Mouse (Mus musculus) stomach, embryonic 15.5 days (tissue): ENCODE measurements at regions not wholly inside any gene's neighbourhood (a gene's known extent, or its start where the extent isn't known, plus 50 kb on each side); places are given as distances from the start of the nearest gene placed in this dataset.

Experiments
- ATAC-seq: fragments of 200-750 bp; cut with Nextera tagmentation; 2 replicates; pipeline ENCODE4 v1.8.0; 2017; ENCODE audit warnings: low read depth, moderate number of reproducible peaks, moderate TSS enrichment; ENCODE audit not compliant: insufficient read depth, low FRiP score
- H3K27ac ChIP-seq: fragments of 300-500 bp; sonication (generic); 2 replicates; pipeline ENCODE4 v1.5.1; 2015; ENCODE audit warnings: mild to moderate bottlenecking, inconsistent platforms
- H3K27me3 ChIP-seq: fragments of 300-500 bp; sonication (generic); replicated peaks from 2 replicates; pipeline ENCODE4 v1.6.1; 2015; ENCODE audit warnings: inconsistent platforms
- H3K36me3 ChIP-seq: fragments of 300-500 bp; sonication (generic); 2 replicates; pipeline ENCODE4 v1.6.1; 2015; ENCODE audit warnings: inconsistent platforms
- H3K4me1 ChIP-seq: fragments of 300-500 bp; sonication (generic); 2 replicates; pipeline ENCODE4 v1.6.1; 2015; ENCODE audit warnings: inconsistent platforms
- H3K4me2 ChIP-seq: fragments of 300-500 bp; sonication (generic); 2 replicates; pipeline ENCODE4 v1.6.1; 2015; ENCODE audit warnings: mild to moderate bottlenecking, inconsistent platforms
- H3K4me3 ChIP-seq: fragments of 300-500 bp; sonication (generic); replicated peaks from 2 replicates; pipeline ENCODE4 v1.5.1; 2015; ENCODE audit warnings: inconsistent platforms
- H3K9ac ChIP-seq: fragments of 300-500 bp; sonication (generic); 2 replicates; pipeline ENCODE4 v1.6.1; 2015; ENCODE audit warnings: inconsistent platforms
- H3K9me3 ChIP-seq: fragments of 300-500 bp; sonication (generic); 2 replicates; pipeline ENCODE4 v1.6.1; 2016; ENCODE audit warnings: inconsistent platforms
- WGBS: fragments of 180-500 bp; shearing (Covaris S2); methylation state at CpG from one replicate; pipeline ENCODE4 v1.1.7; 2015; 5-methylcytosine and 5-hydroxymethylcytosine counted together

DNA sequence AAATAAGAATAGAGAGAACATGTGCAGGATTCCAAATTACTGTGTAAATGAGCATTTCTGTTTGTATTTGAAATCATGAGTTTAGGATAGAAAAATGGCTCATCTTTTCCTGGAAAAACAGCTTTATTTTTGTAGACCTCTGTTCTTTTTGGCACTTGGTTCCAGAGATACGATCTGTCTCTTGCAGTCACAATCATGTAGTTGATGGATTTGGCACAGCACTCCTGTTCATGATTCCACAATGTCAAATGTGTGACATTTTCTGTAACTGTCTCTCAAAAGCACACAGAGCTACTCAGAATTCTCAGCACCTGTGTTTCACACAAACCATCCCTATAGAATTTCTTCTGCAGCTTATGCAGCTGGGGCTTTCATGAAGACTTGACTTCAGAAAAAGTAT is 654.0 kb upstream of the Agtr1b start:
- Histone ChIP-seq H3K9me3 (no peaks in the 10 kb centered on the region), H3K4me3 (no peak overlapping the region), H3K36me3 (no peaks in the 10 kb centered on the region), H3K4me2 (no peak overlapping the region), H3K27me3 (no peaks in the 10 kb centered on the region), H3K4me1 (no peaks in the 10 kb centered on the region), H3K27ac (no peak overlapping the region), H3K9ac (no peak overlapping the region)
- ATAC-seq: no peak
- 82% methylated on average over 1 of the region's 1 CpGs for WGBS

DNA sequence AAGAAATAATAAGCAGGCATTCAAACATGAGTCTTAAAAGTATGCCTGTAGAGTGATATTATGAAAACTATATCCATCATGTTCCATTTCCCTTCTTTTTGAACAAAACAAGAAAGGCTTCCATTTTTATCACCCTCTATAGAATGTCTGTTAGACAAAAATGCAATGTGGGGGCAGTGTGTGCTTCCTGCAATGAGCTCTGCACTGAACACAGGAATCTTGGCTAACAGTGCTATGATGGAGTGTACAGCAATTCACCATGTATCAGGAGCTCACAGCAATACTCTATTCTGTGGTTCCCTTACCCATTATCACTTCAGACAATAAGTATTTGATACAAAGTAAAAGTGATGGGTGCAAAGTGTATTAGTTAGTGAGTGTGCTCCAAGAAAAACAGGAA is 653.3 kb upstream of the Agtr1b start:
- Histone ChIP-seq H3K9me3 (no peaks in the 10 kb centered on the region), H3K27me3 (no peaks in the 10 kb centered on the region), H3K27ac (no peak overlapping the region), H3K36me3 (no peaks in the 10 kb centered on the region), H3K9ac (no peak overlapping the region), H3K4me3 (no peak overlapping the region), H3K4me1 (no peaks in the 10 kb centered on the region), H3K4me2 (no peak overlapping the region)
- no peak for ATAC-seq

DNA sequence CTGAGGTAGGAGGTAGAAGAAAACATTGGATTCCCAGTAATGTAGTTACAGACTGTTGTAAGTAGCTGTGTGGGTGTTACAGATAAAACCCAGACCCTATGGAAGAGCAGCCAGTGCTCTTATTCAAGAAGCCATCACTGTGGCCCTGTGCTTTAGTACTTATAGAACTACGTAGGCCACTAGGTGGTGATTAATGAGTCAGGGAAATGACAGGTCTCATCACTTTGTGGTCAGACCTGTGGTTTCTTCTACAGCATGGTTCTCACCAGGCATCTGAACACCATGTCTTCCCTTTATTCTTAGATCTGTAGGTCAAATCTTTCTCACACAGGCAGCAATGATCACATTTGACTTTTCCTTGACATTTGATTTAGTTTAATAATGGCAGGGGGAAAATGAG is 642.7 kb upstream of the Agtr1b start:
- Histone ChIP-seq H3K27me3 (no peaks in the 10 kb centered on the region), H3K4me2 (no peak overlapping the region), H3K9ac (no peak overlapping the region), H3K4me1 (no peaks in the 10 kb centered on the region), H3K4me3 (no peak overlapping the region), H3K27ac (no peak overlapping the region), H3K9me3 (no peaks in the 10 kb centered on the region), H3K36me3 (no peaks in the 10 kb centered on the region)
- 61% methylated on average over 1 of the region's 1 CpGs for WGBS
- no peak for ATAC-seq

DNA sequence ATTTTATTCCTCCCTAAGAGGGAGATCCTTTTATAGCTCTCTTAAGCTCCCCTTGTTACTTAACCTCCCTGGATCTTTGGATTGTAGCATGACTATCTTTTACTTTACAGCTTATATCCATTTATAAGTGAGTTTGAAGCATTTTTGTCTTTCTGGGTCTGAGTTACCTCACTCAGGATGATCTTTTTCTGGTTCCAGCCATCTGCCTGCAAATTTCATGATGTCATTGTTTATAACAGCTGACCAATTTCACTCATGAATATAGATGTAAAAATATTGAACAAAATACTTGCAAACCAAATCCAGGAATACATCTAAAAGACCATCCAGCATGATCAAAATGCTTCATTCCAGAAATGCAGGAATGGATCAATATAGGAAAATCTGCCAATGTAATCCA is 631.3 kb upstream of the Agtr1b start:
- Histone ChIP-seq H3K36me3 (no peaks in the 10 kb centered on the region), H3K4me1 (no peaks in the 10 kb centered on the region), H3K9me3 (no peaks in the 10 kb centered on the region), H3K27ac (no peak overlapping the region), H3K9ac (no peak overlapping the region), H3K4me3 (no peak overlapping the region), H3K4me2 (no peak overlapping the region), H3K27me3 (no peaks in the 10 kb centered on the region)
- no peak for ATAC-seq

DNA sequence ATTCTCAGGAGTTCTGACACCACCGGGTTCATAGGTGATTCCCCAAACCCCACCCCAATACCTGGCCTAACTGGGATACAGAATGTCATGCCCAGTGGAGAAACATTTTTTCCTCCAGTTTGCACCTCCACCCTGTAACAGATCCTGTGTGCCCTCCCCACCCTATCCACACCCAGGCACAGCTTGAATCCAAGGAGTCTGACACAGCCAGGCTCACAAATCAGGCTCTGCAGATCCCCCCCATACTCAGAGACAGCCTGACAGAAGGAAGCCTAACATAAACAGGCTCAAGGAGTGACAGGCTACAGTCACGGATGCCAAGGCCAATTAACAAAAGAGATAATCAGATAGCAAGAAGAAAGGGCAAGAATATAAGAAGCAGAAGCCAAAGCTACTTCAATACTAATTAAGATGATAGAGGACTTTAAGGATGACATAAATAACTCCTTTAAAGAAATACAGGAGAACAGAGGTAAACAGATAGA is 622.6 kb upstream of the Agtr1b start:
- Histone ChIP-seq H3K9ac (no peak overlapping the region), H3K4me2 (no peak overlapping the region), H3K4me1 (no peaks in the 10 kb centered on the region), H3K27ac (no peak overlapping the region), H3K9me3 (no peaks in the 10 kb centered on the region), H3K27me3 (no peaks in the 10 kb centered on the region), H3K4me3 (no peak overlapping the region), H3K36me3 (no peaks in the 10 kb centered on the region)
- WGBS: 59% methylated on average over 2 of the region's 2 CpGs
- ATAC-seq: no peak

DNA sequence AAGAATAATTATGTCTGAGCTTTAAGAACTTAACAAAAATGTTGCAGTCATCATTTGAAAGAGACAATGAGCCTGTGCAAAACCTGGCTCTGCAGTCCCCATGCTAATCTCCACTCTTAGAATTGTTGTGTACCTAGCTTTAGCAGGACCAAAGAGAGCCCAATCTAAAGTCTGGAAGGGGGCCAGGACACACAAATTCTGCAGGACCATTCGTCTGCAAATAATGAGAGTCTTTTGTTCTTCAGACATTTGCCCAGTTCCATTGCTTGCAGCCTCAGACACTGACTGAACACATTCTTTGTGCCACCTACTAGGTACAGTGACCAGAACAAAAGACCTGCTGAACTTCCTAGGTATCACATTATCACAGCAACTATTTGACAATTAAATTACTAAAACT is 620.0 kb upstream of the Agtr1b start:
- Histone ChIP-seq H3K4me1 (no peaks in the 10 kb centered on the region), H3K4me3 (no peak overlapping the region), H3K27ac (no peak overlapping the region), H3K9ac (no peak overlapping the region), H3K36me3 (no peaks in the 10 kb centered on the region), H3K4me2 (no peak overlapping the region), H3K9me3 (no peaks in the 10 kb centered on the region), H3K27me3 (no peaks in the 10 kb centered on the region)
- 13% methylated on average over 1 of the region's 1 CpGs for WGBS
- no peak for ATAC-seq

DNA sequence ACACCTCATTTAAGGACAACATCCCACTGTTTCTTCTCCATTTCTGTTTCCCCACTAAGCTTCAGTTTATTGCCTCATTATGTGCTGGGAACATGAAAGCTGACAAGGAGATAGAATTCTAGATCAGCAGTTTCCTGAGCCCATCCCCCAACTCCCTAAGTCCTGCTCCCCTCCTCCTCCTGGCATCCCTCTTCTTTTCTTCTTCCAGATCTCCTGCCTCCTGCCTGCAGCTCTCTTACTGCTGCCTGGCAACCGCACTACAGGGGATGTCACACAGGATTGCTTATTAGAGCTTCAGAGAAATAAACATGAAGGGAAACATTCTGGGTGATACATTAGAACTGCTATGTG is 619.4 kb upstream of the Agtr1b start:
- H3K4me3 ChIP-seq: no peak overlapping the region
- WGBS: 38% methylated on average over 1 of the region's 1 CpGs
- H3K4me1 ChIP-seq: no peaks in the 10 kb centered on the region
- no peaks in the 10 kb centered on the region for H3K9me3 ChIP-seq
- no peak for ATAC-seq
- no peaks in the 10 kb centered on the region for H3K27me3 ChIP-seq
- H3K9ac ChIP-seq: no peak overlapping the region
- H3K27ac ChIP-seq: no peak overlapping the region
- H3K4me2 ChIP-seq: no peak overlapping the region
- H3K36me3 ChIP-seq: no peaks in the 10 kb centered on the region

DNA sequence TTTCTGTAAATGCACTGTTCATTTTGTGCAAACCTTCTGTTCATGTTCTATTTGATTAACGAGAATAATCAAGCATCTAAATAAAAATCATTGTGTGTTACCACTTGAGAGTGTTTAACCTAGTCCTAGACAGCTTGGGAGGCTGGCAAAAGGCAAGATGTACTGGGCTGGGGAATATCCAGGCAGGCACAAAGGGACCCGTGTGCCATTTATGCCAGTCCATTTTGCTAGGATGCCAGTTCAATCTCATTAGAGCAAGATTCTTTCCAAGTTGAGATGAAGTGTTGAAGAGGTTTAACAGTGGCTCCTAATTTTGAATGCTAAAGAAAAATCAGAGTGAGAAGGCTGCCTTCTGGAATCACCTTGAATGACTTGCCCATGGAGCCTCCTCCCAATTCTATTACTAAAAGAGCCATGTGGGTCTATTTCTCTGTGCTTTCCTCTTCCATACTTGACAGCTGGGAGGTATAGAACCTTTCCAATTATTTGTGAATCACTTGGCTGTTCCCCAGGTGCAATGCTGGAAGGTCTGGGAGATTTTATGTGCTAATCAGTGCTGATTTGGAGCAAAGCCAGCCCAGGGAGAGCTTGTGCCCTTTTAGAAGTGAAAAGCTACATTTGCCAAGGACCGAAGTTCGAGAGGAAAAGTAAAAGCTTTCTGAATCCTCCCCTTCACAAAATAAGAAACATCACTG is 618.9 kb upstream of the Agtr1b start:
- H3K36me3 ChIP-seq: no peaks in the 10 kb centered on the region
- H3K27ac ChIP-seq: no peak overlapping the region
- no peak overlapping the region for H3K4me2 ChIP-seq
- H3K4me1 ChIP-seq: no peaks in the 10 kb centered on the region
- ATAC-seq: no peak
- no peaks in the 10 kb centered on the region for H3K27me3 ChIP-seq
- H3K4me3 ChIP-seq: no peak overlapping the region
- no peak overlapping the region for H3K9ac ChIP-seq
- 58% methylated on average over 4 of the region's 4 CpGs for WGBS
- no peaks in the 10 kb centered on the region for H3K9me3 ChIP-seq

DNA sequence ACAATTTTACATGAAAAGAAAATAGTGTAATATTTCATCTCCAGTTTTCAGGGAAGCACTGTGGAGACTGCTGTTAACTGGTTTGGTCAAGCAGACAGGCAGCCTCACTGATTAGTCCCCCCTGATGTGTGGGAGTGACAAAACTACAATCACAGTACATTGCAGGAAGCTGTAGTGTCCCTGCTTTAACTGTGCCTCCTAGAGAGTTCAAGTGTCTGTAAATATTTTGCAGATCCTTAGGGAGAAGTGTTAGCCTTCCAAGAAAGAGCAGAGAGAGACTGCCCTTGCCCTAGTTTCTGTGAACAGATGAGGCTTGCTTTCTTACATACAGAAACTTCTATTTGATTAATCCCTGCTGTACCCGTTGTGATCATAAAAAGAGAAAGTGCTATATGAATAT is 617.2 kb upstream of the Agtr1b start:
- H3K27me3 ChIP-seq: no peaks in the 10 kb centered on the region
- no peak overlapping the region for H3K9ac ChIP-seq
- H3K4me3 ChIP-seq: no peak overlapping the region
- no peaks in the 10 kb centered on the region for H3K9me3 ChIP-seq
- WGBS: 17% methylated on average over 1 of the region's 1 CpGs
- H3K27ac ChIP-seq: no peak overlapping the region
- H3K4me2 ChIP-seq: no peak overlapping the region
- H3K36me3 ChIP-seq: no peaks in the 10 kb centered on the region
- ATAC-seq: no peak
- no peaks in the 10 kb centered on the region for H3K4me1 ChIP-seq

DNA sequence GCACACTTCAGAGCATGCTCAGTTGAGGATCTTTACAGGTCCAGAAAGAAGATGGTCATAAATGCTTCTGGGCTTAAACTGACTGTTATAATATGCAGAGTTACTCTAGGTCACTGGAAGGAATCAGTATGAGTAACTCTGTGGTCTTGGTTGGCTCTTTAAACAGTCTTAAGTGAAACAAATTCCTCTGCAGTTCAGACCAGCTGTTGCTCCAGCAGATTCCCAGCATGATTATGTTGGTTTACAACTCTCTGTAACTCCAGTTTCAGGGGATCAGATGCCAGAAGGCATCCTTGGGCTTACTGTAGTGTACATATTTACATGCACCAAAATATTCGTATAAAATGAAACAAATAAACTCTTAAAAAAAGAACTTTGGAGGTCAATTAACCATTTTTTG is 606.1 kb upstream of the Agtr1b start:
- Histone ChIP-seq H3K27ac (no peak overlapping the region), H3K4me1 (no peaks in the 10 kb centered on the region), H3K4me2 (no peak overlapping the region), H3K9me3 (no peaks in the 10 kb centered on the region), H3K9ac (no peak overlapping the region), H3K4me3 (no peak overlapping the region), H3K36me3 (no peaks in the 10 kb centered on the region), H3K27me3 (no peaks in the 10 kb centered on the region)
- ATAC-seq: no peak; the same call in 1 of the 2 replicates
- 54% methylated on average over 1 of the region's 1 CpGs for WGBS
